ENCODE assay signal across 23 mouse cellular contexts in genomic region chr1:152188700-152189099, GRCm38 (mm10).
"Had no signal": no experiment of that assay in that cellular context is flagged by ENCODE, and none has a peak within 500 bp of the region (broad histone marks: within the 10 kb centered on the region; RNA-seq: fewer than 3 reads in every experiment).

No protein-coding gene starts in this region.

- H3K4me2 ChIP-seq: kidney, embryonic 15.5 days; limb, embryonic 13.5 days; liver, embryonic 12.5 days; liver, embryonic 15.5 days; lung, embryonic 15.5 days; midbrain, embryonic 11.5 days; neural tube, embryonic 12.5 days had no signal

- H3K4me3 ChIP-seq: kidney, embryonic 15.5 days; layer of hippocampus, adult 2 months; limb, embryonic 10.5 days; limb, embryonic 13.5 days; liver, embryonic 12.5 days; liver, embryonic 15.5 days; lung, embryonic 15.5 days; megakaryocyte, embryonic 14.5 days; neural tube, embryonic 12.5 days had no signal

- H3K27ac ChIP-seq: kidney, embryonic 15.5 days; layer of hippocampus, adult 2 months; limb, embryonic 10.5 days; limb, embryonic 13.5 days; liver, embryonic 12.5 days; liver, embryonic 15.5 days; lung, embryonic 15.5 days; neural tube, embryonic 12.5 days had no signal

- H3K27me3 ChIP-seq: kidney, embryonic 15.5 days; limb, embryonic 13.5 days; liver, embryonic 12.5 days; liver, embryonic 15.5 days; lung, embryonic 15.5 days; megakaryocyte, embryonic 14.5 days; neural tube, embryonic 12.5 days had no signal

- DNase-seq: kidney, adult 11 months; kidney, adult 8-10 months; kidney, postnatal 25 days; layer of hippocampus, adult 9-11 months; liver; lung, adult 18-20 months; lung, postnatal 10 days; lung, postnatal 36 days; retina, postnatal 1 day; right cerebral cortex, postnatal 25 days; thymus, adult 18-20 months; thymus, postnatal 36 days had no signal

- H3K9ac ChIP-seq: kidney, embryonic 15.5 days; limb, embryonic 13.5 days; liver, embryonic 12.5 days; liver, embryonic 15.5 days; lung, embryonic 15.5 days; neural tube, embryonic 12.5 days had no signal

- H3K36me3 ChIP-seq: kidney, embryonic 15.5 days; limb, embryonic 10.5 days; limb, embryonic 13.5 days; liver, embryonic 12.5 days; liver, embryonic 15.5 days; lung, embryonic 15.5 days; neural tube, embryonic 12.5 days had no signal

- H3K9me3 ChIP-seq: kidney, embryonic 15.5 days; limb, embryonic 10.5 days; limb, embryonic 13.5 days; liver, embryonic 12.5 days; liver, embryonic 15.5 days; lung, embryonic 15.5 days; neural tube, embryonic 12.5 days had no signal

- ATAC-seq: liver, embryonic 12.5 days; midbrain, embryonic 16.5 days had no signal

- H3K4me1 ChIP-seq: kidney, embryonic 15.5 days; limb, embryonic 10.5 days; limb, embryonic 13.5 days; liver, embryonic 12.5 days; liver, embryonic 15.5 days; lung, embryonic 15.5 days; megakaryocyte, embryonic 14.5 days; neural tube, embryonic 12.5 days had no signal
